Mouse (Mus musculus): Measurements from ENCODE around the gene Cdk5r2. TPM values are rescaled to one million over a fixed set of nuclear protein-coding genes. Genes with fewer than 3 reads are reported as not detected.
"Not testable (repeated sequence)": the region's sequence is repeated elsewhere in the genome, so short reads cannot be mapped to it uniquely, and the experiment has no call there.

Cdk5r2 gene
- polyA plus RNA-seq, 1 experiment from 2014 or later, result 0.18 TPM

- Histone ChIP-seq H3K4me2 (no peak overlapping the region), H3K36me3 (no peaks in the 10 kb centered on the region), H3K9ac (no peak overlapping the region), H3K27me3 (replicated peaks) (no peaks in the 10 kb centered on the region), H3K4me1 (no peaks in the 10 kb centered on the region), H3K4me3 (replicated peaks) (no peak overlapping the region), H3K27ac (no peak overlapping the region), H3K9me3 (no peaks in the 10 kb centered on the region)
- no peak for ATAC-seq (ENCODE audit: insufficient read depth, low FRiP score, low read depth)
- WGBS, result 89% methylated on average over 1 of the region's 1 CpGs
These were observed 36.2 kb upstream of the Cdk5r2 start for GRCm38 (mm10) chr1:74818509-74818908.

- H3K27ac ChIP-seq; ATAC-seq (ENCODE audit: insufficient read depth, low FRiP score, low read depth); H3K4me3 ChIP-seq (replicated peaks); H3K4me1 ChIP-seq; H3K9ac ChIP-seq; H3K27me3 ChIP-seq (replicated peaks); H3K4me2 ChIP-seq; H3K36me3 ChIP-seq; H3K9me3 ChIP-seq: not testable (repeated sequence)
- WGBS, result 95% methylated on average over 4 of the region's 4 CpGs
These were observed 31.1 kb upstream of the Cdk5r2 start for GRCm38 (mm10) chr1:74823598-74823997.

GRCm38 (mm10) chr1:74824518-74825302 is 30.0 kb upstream of the Cdk5r2 start:
- Histone ChIP-seq H3K9ac (no peak overlapping the region), H3K4me1 (no peaks in the 10 kb centered on the region), H3K4me3 (replicated peaks) (no peak overlapping the region), H3K27ac (no peak overlapping the region), H3K27me3 (replicated peaks) (no peaks in the 10 kb centered on the region), H3K9me3 (no peaks in the 10 kb centered on the region), H3K4me2 (no peak overlapping the region), H3K36me3 (no peaks in the 10 kb centered on the region)
- ATAC-seq (ENCODE audit: insufficient read depth, low FRiP score, low read depth), result no peak
- WGBS, result 29% methylated on average over 14 of the region's 14 CpGs

GRCm38 (mm10) chr1:74830061-74830460 is 24.7 kb upstream of the Cdk5r2 start:
- no peaks in the 10 kb centered on the region for H3K9me3 ChIP-seq
- H3K9ac ChIP-seq, result no peak overlapping the region
- WGBS, result 71% methylated on average over 9 of the region's 9 CpGs
- H3K4me3 ChIP-seq (replicated peaks), result no peak overlapping the region
- ATAC-seq (ENCODE audit: insufficient read depth, low FRiP score, low read depth), result no peak
- H3K4me1 ChIP-seq, result no peaks in the 10 kb centered on the region
- no peaks in the 10 kb centered on the region for H3K27me3 ChIP-seq (replicated peaks)
- no peak overlapping the region for H3K4me2 ChIP-seq
- H3K36me3 ChIP-seq, result no peaks in the 10 kb centered on the region
- H3K27ac ChIP-seq, result no peak overlapping the region

GRCm38 (mm10) chr1:74833255-74833654 is 21.5 kb upstream of the Cdk5r2 start:
- Histone ChIP-seq H3K27ac (no peak overlapping the region), H3K4me2 (no peak overlapping the region), H3K9ac (no peak overlapping the region), H3K36me3 (no peaks in the 10 kb centered on the region), H3K27me3 (replicated peaks) (no peaks in the 10 kb centered on the region), H3K9me3 (no peaks in the 10 kb centered on the region), H3K4me3 (replicated peaks) (no peak overlapping the region), H3K4me1 (no peaks in the 10 kb centered on the region)
- WGBS, result 87% methylated on average over 3 of the region's 3 CpGs
- ATAC-seq (ENCODE audit: insufficient read depth, low FRiP score, low read depth), result no peak

GRCm38 (mm10) chr1:74843090-74843489 is 11.6 kb upstream of the Cdk5r2 start:
- no peak overlapping the region for H3K27ac ChIP-seq
- ATAC-seq (ENCODE audit: insufficient read depth, low FRiP score, low read depth), result no peak
- WGBS, result 78% methylated on average over 5 of the region's 5 CpGs

GRCm38 (mm10) chr1:74846341-74846740 is 8.4 kb upstream of the Cdk5r2 start:
- no peak overlapping the region for H3K27ac ChIP-seq
- H3K4me3 ChIP-seq (replicated peaks), result no peak overlapping the region
- no peak overlapping the region for H3K4me2 ChIP-seq
- no peaks in the 10 kb centered on the region for H3K4me1 ChIP-seq
- no peak for ATAC-seq (ENCODE audit: insufficient read depth, low FRiP score, low read depth)
- no peak overlapping the region for H3K9ac ChIP-seq
- WGBS, result 30% methylated on average over 9 of the region's 9 CpGs
- no peaks in the 10 kb centered on the region for H3K9me3 ChIP-seq
- H3K27me3 ChIP-seq (replicated peaks), result peaks cover 23% of the 10 kb centered on the region
- H3K36me3 ChIP-seq, result no peaks in the 10 kb centered on the region

More at GRCm38 (mm10) chr1:74843090-74843489, 11.6 kb upstream of the Cdk5r2 start:
- H3K27me3 ChIP-seq (replicated peaks), result 0 out of 2 replicates have a peak, but pooled peaks cover 3% of the 10 kb centered on the region
- H3K9ac ChIP-seq, result no peak overlapping the region
- no peak overlapping the region for H3K4me3 ChIP-seq (replicated peaks)
- no peak overlapping the region for H3K4me2 ChIP-seq
- no peaks in the 10 kb centered on the region for H3K36me3 ChIP-seq
- no peaks in the 10 kb centered on the region for H3K4me1 ChIP-seq
- H3K9me3 ChIP-seq, result no peaks in the 10 kb centered on the region

GRCm38 (mm10) chr1:74848946-74849345 is 5.8 kb upstream of the Cdk5r2 start:
- H3K4me3 ChIP-seq (replicated peaks), result no peak overlapping the region
- no peaks in the 10 kb centered on the region for H3K9me3 ChIP-seq
- H3K4me2 ChIP-seq, result no peak overlapping the region
- WGBS, result 56% methylated on average over 5 of the region's 5 CpGs
- H3K4me1 ChIP-seq, result no peaks in the 10 kb centered on the region
- H3K27ac ChIP-seq, result no peak overlapping the region
- H3K9ac ChIP-seq, result no peak overlapping the region
- H3K27me3 ChIP-seq (replicated peaks), result peaks cover 43% of the 10 kb centered on the region
- ATAC-seq (ENCODE audit: insufficient read depth, low FRiP score, low read depth), result no peak
- H3K36me3 ChIP-seq, result no peaks in the 10 kb centered on the region

GRCm38 (mm10) chr1:74850251-74850650 is 4.5 kb upstream of the Cdk5r2 start:
- 29% methylated on average over 6 of the region's 6 CpGs for WGBS
- H3K9me3 ChIP-seq, result no peaks in the 10 kb centered on the region
- ATAC-seq (ENCODE audit: insufficient read depth, low FRiP score, low read depth), result no peak
- peaks cover 5% of the 10 kb centered on the region for H3K4me1 ChIP-seq
- no peak overlapping the region for H3K4me2 ChIP-seq
- no peaks in the 10 kb centered on the region for H3K36me3 ChIP-seq
- no peak overlapping the region for H3K9ac ChIP-seq
- H3K27ac ChIP-seq, result no peak overlapping the region
- no peak overlapping the region for H3K4me3 ChIP-seq (replicated peaks)
- H3K27me3 ChIP-seq (replicated peaks), result peaks cover 56% of the 10 kb centered on the region

GRCm38 (mm10) chr1:74851001-74851775 is 3.5 kb upstream of the Cdk5r2 start:
- no peak overlapping the region for H3K4me3 ChIP-seq (replicated peaks)
- WGBS, result 16% methylated on average over 6 of the region's 6 CpGs
- no peak overlapping the region for H3K9ac ChIP-seq
- H3K9me3 ChIP-seq, result no peaks in the 10 kb centered on the region
- H3K27ac ChIP-seq, result no peak overlapping the region
- no peak for ATAC-seq (ENCODE audit: insufficient read depth, low FRiP score, low read depth)
- H3K27me3 ChIP-seq (replicated peaks), result peaks cover 66% of the 10 kb centered on the region
- H3K4me1 ChIP-seq, result peaks cover 14% of the 10 kb centered on the region
- no peaks in the 10 kb centered on the region for H3K36me3 ChIP-seq
- no peak overlapping the region for H3K4me2 ChIP-seq

- WGBS, result 1% methylated on average over 48 of the region's 48 CpGs
- ATAC-seq (ENCODE audit: insufficient read depth, low FRiP score, low read depth), result no peak
These were observed 422 bp downstream of the Cdk5r2 start for GRCm38 (mm10) chr1:74855156-74855555.

More at GRCm38 (mm10) chr1:74855156-74855555, 422 bp downstream of the Cdk5r2 start:
- H3K9me3 ChIP-seq, result no peaks in the 10 kb centered on the region
- H3K4me2 ChIP-seq, result peak overlapping the region; percentile 99
- peaks cover 95% of the 10 kb centered on the region for H3K27me3 ChIP-seq (replicated peaks)
- H3K4me1 ChIP-seq, result peaks cover 26% of the 10 kb centered on the region
- peak overlapping the region; percentile 64 for H3K4me3 ChIP-seq (replicated peaks)
- peak overlapping the region; percentile 41 for H3K9ac ChIP-seq
- no peak overlapping the region for H3K27ac ChIP-seq
- no peaks in the 10 kb centered on the region for H3K36me3 ChIP-seq
